Mouse (Mus musculus) ES-Bruce4 (cell line): ENCODE results near the gene Cep295nl.

Source experiments
- CTCF ChIP-seq: IDR thresholded peaks from one replicate; pipeline ENCODE4 v1.8.1; 2011; ENCODE audit warnings: low read depth, low read length
- EP300 ChIP-seq: IDR thresholded peaks from 2 replicates; pipeline ENCODE4 v1.6.1; 2011; ENCODE audit warnings: low read depth, low read length; ENCODE audit not compliant: insufficient read depth
- POLR2A ChIP-seq: IDR thresholded peaks from one replicate; pipeline ENCODE4 v1.8.1; 2011; ENCODE audit warnings: low read length; ENCODE audit not compliant: insufficient read depth

GRCm38 (mm10) chr11:118312132-118312723 lies 30.1 kb downstream of the Cep295nl start:
- TF ChIP-seq POLR2A (no peak), CTCF (no peak), EP300 (no peak)
